Mouse (Mus musculus) adrenal gland, postnatal 4 days (tissue): Measurements from ENCODE around the gene Zcchc8. TPM values are rescaled to one million over a fixed set of nuclear protein-coding genes. Genes with fewer than 3 reads are reported as not detected.
"Not testable (repeated sequence)": the region's sequence is repeated elsewhere in the genome, so short reads cannot be mapped to it uniquely, and the experiment has no call there.

Experiments
- DNase-seq, 2 experiments: peaks; one replicate each; pipeline ENCODE4 v3.0.0; 2021 to 2022; ENCODE audit warnings: low spot score in 2 of 2, mixed read lengths in 2 of 2
- long read RNA-seq, 2 experiments: library from polyadenylated mRNA; stranded (forward); transcript quantifications; one replicate each; pipeline ENCODE4 v2.0.0; 2021
- total RNA-seq, 2 experiments: library from RNA; stranded (reverse); gene quantifications; 2 replicates each; pipeline ENCODE4 v1.2.3; 2021

Gene Zcchc8
- total RNA-seq = 10 to 100 TPM; 63.1 to 69.9 TPM
- long read RNA-seq, experiment 1, full-length matches to known transcripts = 10 of 14 reads
- long read RNA-seq, experiment 1, partial matches to known transcripts = 2 of 14 reads
- long read RNA-seq, experiment 1, other reads (novel, unspliced or antisense) = 2 of 14 reads
- long read RNA-seq, experiment 2, full-length matches to known transcripts = 18 of 24 reads
- long read RNA-seq, experiment 2, partial matches to known transcripts = 1 of 24 reads
- long read RNA-seq, experiment 2, other reads (novel, unspliced or antisense) = 5 of 24 reads

GRCm38 (mm10) chr5:123720328-123721311 is at the start of gene Zcchc8:
Zcchc8 (minus strand) TSS chr5:123721100.
- DNase-seq = peak; percentile 68 to 89

DNA sequence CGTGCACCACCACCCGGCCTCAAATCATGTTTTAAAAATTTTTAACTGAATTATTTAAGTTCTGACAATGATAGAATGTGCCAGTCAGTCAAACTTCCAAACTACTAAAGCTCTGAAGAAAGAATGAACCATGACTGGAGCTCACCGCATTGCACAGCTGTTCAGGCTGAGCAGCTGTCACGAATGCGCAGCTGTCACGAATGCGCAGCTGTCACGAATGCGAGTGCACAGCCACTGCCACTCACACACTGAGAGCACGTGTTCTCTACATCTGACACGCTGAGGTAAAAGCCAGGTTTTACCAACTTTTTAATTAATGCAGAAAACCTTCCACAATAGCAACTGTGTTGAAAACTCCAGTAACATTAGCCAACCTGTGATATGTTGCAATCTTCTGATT is 45.6 kb upstream of the Zcchc8 start:
- not testable (repeated sequence) for DNase-seq

DNA sequence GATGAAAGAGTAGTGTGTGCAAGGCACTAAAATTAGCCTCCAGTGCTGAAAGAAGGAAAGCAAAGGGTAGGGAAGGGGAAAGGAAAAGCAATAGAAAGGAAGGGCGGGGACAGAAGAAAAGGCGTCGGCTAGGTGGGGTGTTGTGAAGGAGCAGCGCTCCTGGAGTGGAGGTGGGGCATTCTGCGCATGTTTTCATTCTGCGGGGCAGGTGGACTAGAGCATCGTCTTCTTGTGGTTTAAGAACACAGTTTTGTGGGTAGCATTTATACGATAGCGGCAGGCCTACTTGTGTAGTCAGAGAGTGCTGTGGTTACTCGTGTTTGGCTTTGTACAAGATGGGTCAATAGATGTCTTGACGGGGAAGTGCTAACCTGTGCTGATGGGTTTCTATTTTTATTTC is 44.6 kb upstream of the Zcchc8 start:
- DNase-seq = no peak

GRCm38 (mm10) chr5:123749065-123750064 is 28.5 kb upstream of the Zcchc8 start, which contains the start of the genes Rsrc2 and Kntc1:
Rsrc2 (minus strand) TSS chr5:123749414.
Kntc1 (plus strand) TSS chr5:123749716.
- DNase-seq = peak; percentile 93 to 97

- no peak for DNase-seq
Measured at GRCm38 (mm10) chr5:123748339-123749064, 27.6 kb upstream of the Zcchc8 start.

GRCm38 (mm10) chr5:123747604-123748003 is 26.7 kb upstream of the Zcchc8 start:
- no peak for DNase-seq

GRCm38 (mm10) chr5:123746253-123746652 is 25.4 kb upstream of the Zcchc8 start:
- no peak for DNase-seq

- DNase-seq = no peak
Measured at GRCm38 (mm10) chr5:123744358-123744757, 23.5 kb upstream of the Zcchc8 start.

DNA sequence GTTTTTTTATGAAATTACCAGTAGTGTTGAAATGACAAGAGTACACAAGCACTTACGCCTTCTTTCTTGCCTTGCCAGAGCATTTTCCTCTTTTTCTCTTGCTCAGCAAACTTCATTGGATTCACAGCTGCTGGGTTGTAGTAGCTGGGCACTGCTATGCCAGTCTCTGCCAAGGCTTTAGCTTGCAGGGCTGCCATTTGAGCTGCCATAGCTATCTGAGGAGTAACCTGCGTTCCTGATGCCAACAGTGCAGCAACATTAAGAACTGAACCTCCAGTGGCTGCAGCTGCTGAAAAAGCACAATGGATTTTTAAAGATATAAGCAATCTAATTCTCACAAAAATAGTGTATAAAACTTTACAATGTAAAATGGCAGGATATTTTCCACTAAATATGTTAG is 10.1 kb upstream of the Zcchc8 start:
- no peak for DNase-seq

GRCm38 (mm10) chr5:123723816-123724215 is 2.9 kb upstream of the Zcchc8 start:
- DNase-seq = not testable (repeated sequence)

GRCm38 (mm10) chr5:123714622-123715021 is 6.3 kb downstream of the Zcchc8 start:
- no peak for DNase-seq

DNA sequence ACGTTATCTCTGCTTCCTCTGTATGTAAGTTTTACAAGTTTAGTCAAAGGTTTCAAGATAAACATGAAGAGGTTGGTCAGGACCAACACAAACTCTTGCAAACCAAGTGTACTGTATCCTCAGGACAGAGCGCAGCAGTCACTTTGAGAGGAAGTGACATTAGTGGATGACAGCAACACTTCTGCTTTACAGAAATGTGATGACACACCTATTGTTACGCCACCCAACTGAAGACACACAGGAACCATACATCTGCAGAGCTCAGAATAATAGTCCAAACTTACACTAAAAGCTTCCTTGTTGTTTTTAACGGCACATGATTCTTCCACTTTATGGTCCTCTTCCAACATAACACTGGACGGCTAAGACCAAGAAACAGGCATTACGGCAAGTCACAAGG is 7.1 kb downstream of the Zcchc8 start:
- DNase-seq = no peak

- DNase-seq = no peak
Measured at GRCm38 (mm10) chr5:123709571-123709970, 11.3 kb downstream of the Zcchc8 start.

DNA sequence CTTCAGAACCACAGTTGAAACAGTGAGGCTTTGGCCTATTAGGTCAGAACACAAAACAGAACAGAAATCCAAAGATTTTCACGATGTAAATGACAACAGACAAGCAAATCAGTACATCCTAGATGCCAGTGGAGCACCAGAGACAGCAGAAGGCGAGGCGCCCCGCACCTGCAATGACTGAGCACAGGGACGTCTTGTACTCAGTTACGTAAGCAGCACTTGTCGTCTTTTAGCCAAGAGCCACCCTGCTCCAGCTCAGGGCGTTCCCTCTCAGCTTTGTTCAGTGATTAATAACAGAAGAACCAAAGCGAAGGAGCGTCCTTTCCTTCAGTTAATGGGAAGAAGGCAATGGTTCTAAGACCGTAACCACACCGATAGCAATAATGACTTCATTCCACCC is 12.3 kb downstream of the Zcchc8 start:
- DNase-seq = no peak

GRCm38 (mm10) chr5:123700625-123701024 is 20.3 kb downstream of the Zcchc8 start:
- no peak for DNase-seq

- peak; percentile 32 to 66 for DNase-seq
Measured at GRCm38 (mm10) chr5:123699198-123699597, 21.7 kb downstream of the Zcchc8 start.

DNA sequence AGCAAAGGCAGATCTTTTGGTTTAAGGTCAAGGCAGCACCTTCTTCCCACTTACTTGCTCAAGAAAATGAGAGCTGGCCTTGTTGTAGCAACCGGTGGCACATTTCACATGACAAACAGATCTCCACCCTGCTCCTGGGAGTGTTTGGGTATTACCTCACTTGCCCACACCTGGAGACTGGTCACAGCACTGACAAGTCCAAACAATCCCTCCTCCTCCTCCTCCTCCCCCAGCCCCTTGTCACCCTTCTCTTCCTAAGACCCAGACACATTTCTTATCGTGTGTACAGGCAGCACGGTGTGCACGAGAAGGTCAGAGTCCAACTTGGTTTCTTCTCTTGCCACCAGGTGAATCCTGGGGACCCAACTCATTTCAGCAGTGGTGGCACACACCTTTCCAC is 23.9 kb downstream of the Zcchc8 start:
- no peak for DNase-seq

GRCm38 (mm10) chr5:123696244-123696643 is 24.7 kb downstream of the Zcchc8 start:
- DNase-seq = no peak

- DNase-seq = peak in 1 of 2 experiments; percentile 12
Measured at GRCm38 (mm10) chr5:123694468-123694867, 26.4 kb downstream of the Zcchc8 start.
